Mouse (Mus musculus) lung, postnatal 36 days (tissue): ENCODE data around the gene Ttll7.

Experiments
- DNase-seq: peaks from one replicate; pipeline ENCODE4 v3.0.0; 2022; ENCODE audit warnings: mixed read lengths

Ttll7 gene

DNA sequence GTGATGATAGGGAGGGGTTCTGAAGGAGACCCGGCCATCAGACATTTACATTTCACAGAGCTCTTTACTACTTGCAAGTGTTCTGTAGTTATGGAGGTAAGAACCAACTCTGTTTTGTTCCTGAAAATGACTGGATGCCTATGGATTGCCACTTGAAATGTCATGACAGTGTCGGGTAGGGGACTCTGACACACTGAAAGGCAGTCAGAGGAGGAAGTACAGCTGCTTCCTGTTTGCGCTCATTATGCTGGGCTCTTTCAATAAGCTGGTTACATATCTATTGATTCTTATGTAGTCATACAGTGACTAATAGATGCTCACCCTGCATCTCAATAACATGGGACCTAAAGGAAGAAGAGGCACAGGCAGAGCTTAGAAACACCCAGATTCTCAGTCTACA, 148.8 kb downstream of the Ttll7 start:
- DNase-seq = no peak

- DNase-seq = no peak
Measured at GRCm38 (mm10) chr3:147001557-147001956, 149.4 kb downstream of the Ttll7 start.

DNA sequence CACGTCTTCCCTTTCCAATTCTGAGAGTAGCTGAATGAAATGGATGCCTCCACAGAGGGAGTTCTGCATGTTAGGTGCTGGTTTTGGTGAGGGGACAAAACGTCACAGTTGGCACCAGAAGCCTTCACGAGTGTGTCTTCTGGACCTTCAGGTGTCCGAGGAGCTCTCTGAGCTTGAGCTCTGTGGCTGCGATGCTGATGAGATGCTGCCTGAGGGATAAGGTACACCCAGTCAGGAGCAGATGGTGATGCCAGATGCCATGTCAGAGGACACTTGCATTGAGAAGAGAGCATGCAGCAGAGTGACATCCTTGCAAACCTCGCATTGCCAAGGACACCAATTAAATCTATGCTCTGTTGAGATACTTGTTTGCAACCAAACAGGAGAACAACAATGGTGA, 164.3 kb downstream of the Ttll7 start:
- DNase-seq = no peak

- DNase-seq = no peak
Measured at GRCm38 (mm10) chr3:147019506-147019905, 167.3 kb downstream of the Ttll7 start.

- no peak for DNase-seq
Measured at GRCm38 (mm10) chr3:147026248-147026647, 174.1 kb downstream of the Ttll7 start.

DNA sequence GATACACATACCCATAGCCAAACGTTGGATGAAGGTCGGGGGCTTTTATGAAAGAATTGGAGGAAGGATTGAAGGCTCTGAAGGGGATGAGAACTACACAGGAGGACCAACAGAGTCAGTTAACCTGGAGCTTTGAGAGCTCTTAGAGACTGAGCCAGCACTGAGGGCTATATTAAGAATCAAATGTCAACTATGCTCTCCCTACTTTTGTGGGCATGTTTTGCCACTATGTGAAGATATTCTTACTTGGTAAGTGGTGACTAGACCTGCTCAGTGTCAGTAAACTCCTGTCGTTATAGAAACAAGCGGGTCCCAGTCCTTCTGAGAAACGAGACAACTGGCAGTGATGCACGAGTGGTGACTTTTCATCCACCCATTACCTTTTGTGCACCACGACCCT, 176.2 kb downstream of the Ttll7 start:
- DNase-seq = no peak

GRCm38 (mm10) chr3:147029718-147030117, 177.6 kb downstream of the Ttll7 start:
- DNase-seq = no peak

GRCm38 (mm10) chr3:147030266-147030880, 178.2 kb downstream of the Ttll7 start:
- DNase-seq = no peak
